Mouse (Mus musculus): ENCODE results near the gene Arhgef28.

The Arhgef28 gene

GRCm38 (mm10) chr13:98009070-98009469 is 197.2 kb downstream of the Arhgef28 start:
- DNase-seq = no peak

- peak; percentile 63 for DNase-seq
These were observed 197.7 kb downstream of the Arhgef28 start for GRCm38 (mm10) chr13:98008588-98008987.

GRCm38 (mm10) chr13:98005611-98006218 is 200.5 kb downstream of the Arhgef28 start:
- no peak for DNase-seq

- no peak for DNase-seq
These were observed 201.4 kb downstream of the Arhgef28 start for GRCm38 (mm10) chr13:98004647-98005414.

GRCm38 (mm10) chr13:98003690-98004089 is 202.5 kb downstream of the Arhgef28 start:
- no peak for DNase-seq

- no peak for DNase-seq
These were observed 203.6 kb downstream of the Arhgef28 start for GRCm38 (mm10) chr13:98002598-98002997.

GRCm38 (mm10) chr13:98002121-98002520 is 204.1 kb downstream of the Arhgef28 start:
- no peak for DNase-seq

- no peak for DNase-seq
These were observed 204.5 kb downstream of the Arhgef28 start for GRCm38 (mm10) chr13:98001719-98002118.

- no peak for DNase-seq
These were observed 205.4 kb downstream of the Arhgef28 start for GRCm38 (mm10) chr13:98000841-98001240.

GRCm38 (mm10) chr13:97999130-97999529 is 207.1 kb downstream of the Arhgef28 start:
- DNase-seq = no peak

- no peak for DNase-seq
These were observed 207.7 kb downstream of the Arhgef28 start for GRCm38 (mm10) chr13:97998570-97998969.

GRCm38 (mm10) chr13:97990939-97991338 is 215.3 kb downstream of the Arhgef28 start:
- DNase-seq = no peak

GRCm38 (mm10) chr13:97988796-97989195 is 217.4 kb downstream of the Arhgef28 start:
- no peak for DNase-seq

- DNase-seq = no peak
These were observed 219.5 kb downstream of the Arhgef28 start for GRCm38 (mm10) chr13:97986691-97987090.

GRCm38 (mm10) chr13:97977104-97977503 is 229.1 kb downstream of the Arhgef28 start:
- DNase-seq = no peak

- DNase-seq = no peak
These were observed 229.6 kb downstream of the Arhgef28 start for GRCm38 (mm10) chr13:97976642-97977041.

- DNase-seq = no peak
These were observed 231.6 kb downstream of the Arhgef28 start for GRCm38 (mm10) chr13:97974532-97975194.

GRCm38 (mm10) chr13:97973915-97974314 is 232.3 kb downstream of the Arhgef28 start:
- DNase-seq = no peak

GRCm38 (mm10) chr13:97966077-97966476 is 240.2 kb downstream of the Arhgef28 start:
- no peak for DNase-seq

- no peak for DNase-seq
These were observed 241.3 kb downstream of the Arhgef28 start for GRCm38 (mm10) chr13:97964892-97965424.

- no peak for DNase-seq
These were observed 246.1 kb downstream of the Arhgef28 start for GRCm38 (mm10) chr13:97960142-97960541.

GRCm38 (mm10) chr13:97959394-97959888 is 246.8 kb downstream of the Arhgef28 start:
- no peak for DNase-seq

- DNase-seq = no peak
These were observed 250.5 kb downstream of the Arhgef28 start for GRCm38 (mm10) chr13:97955759-97956158.
